Mouse (Mus musculus) right cerebral cortex, postnatal 14 days (tissue): ENCODE measurements around the gene Btbd19.

Source experiments
- DNase-seq: peaks from one replicate; pipeline ENCODE4 v3.0.0; 2022

The Btbd19 gene

DNA sequence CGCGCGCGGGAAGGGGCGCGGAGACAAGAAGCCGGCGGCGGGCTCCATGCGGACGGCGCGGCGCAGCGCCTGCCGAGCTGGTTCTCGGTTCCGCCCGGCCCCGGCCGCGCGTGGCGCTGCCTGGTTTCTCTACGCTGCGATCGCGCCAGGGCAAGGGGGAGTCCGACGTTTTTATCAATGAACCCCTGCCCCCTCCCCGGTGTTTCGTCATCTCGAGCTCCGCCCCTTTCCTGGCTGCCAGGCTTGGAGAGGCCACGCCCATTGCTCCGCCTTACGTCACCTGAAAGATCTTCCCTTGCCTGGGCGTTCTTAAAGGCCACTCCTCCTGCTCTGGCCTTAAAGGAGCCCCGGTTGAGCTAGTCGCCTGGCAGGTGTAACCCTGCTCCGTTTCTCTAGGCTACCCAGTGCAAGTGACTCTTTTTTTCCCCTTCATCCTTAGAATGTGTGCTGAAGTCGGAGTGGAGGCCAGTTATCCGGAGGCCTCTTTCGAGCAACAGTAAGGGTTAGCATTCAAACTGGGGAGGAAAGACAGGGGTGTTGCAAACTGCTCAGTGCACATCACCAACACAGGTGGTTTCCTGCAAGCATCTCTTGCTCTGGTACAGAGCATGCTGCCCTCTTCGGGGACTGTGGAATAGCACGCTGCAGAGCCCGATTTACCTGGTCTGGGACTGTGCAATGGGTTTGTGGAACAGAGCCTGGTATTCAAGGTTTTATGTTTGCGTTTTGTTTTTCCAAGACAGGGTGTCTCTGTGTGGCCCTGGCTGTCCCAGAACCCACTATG, 8.5 kb upstream of the Btbd19 start, which contains the start of gene Plk3:
Gene Plk3 (minus strand): TSS at position 147 of the 784 bp plus-strand sequence.
- peak; percentile 97 for DNase-seq

DNA sequence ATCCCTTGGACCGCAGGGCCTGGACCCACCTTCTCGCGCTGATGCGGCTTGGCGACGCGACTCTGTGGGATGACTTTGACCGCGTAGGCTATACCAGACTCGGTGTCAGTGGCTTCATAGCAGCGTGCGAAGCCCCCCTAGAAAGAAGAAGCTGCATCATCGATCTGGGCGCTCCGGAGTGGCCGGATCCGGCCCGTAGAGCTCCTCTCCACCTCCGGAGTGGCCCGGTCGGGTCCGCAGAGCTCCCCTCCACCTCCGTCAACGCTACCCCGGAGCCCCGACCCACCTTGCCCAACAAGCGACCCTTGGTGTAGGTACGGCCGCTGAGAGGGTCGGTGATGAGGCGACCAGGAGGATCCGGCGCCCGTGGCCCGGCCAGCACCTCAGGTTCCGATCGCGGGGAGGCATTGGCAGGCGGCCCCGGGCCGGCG, 7.9 kb upstream of the Btbd19 start:
- no peak for DNase-seq

GRCm38 (mm10) chr4:117132794-117133143, 7.2 kb upstream of the Btbd19 start:
- no peak for DNase-seq

- no peak for DNase-seq
Measured at GRCm38 (mm10) chr4:117131890-117132793, 6.6 kb upstream of the Btbd19 start.

DNA sequence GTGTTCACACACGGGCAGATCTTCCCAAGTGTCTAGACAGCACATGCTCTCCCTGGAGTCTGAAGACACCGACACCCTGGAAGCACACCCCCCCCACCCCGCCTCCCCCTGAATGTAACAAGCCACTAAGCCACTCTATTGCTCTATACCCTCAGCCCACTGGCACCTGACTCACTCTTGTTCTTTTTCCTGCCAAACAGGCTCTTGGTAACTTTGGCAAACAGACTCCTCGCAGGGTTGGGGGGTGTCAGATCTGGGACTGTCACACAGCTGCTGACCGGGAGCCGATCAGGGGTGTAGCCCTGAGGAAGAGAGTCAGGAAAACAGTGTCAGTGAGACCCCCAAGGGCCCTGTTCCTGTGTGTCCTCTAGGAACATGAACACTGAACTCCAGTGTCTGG, 5.7 kb upstream of the Btbd19 start:
- no peak for DNase-seq

- no peak for DNase-seq
Measured at GRCm38 (mm10) chr4:117130790-117131189, 5.3 kb upstream of the Btbd19 start.

GRCm38 (mm10) chr4:117127991-117128686, 2.6 kb upstream of the Btbd19 start:
- no peak for DNase-seq

DNA sequence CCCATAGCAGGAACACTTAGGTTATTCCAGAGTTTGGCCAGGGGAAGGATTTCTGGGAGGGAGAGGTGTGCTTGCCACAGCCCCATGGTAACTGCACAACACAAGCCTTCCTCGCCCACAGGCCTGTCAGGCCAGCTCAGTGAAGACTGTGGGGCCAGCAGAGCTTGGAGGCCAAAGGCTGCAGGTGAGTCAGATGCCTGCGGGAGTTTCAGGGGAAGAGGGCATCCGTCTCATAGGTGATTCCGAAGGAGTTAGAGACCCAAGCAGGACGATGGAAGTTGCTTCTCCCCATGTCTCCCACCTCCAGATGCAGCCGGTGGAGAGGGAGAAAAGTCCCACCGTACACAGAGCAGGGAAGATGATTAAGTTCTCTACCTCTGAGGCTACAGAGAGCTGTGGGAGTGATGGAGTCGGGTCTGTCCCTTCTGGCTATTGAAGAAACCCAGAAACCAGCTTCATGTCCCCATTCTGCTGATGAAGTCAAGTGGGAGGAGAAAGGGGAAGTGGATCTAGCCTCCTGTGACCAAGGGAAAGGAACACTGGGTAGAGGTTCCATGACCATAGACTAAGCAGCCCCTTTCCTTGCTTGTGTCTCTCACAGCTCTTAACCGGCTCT, 1.3 kb upstream of the Btbd19 start, which contains the start of gene Tctex1d4:
Gene Tctex1d4 (plus strand): TSS at position 120 of the 616 bp plus-strand sequence.
- no peak for DNase-seq

- DNase-seq, result no peak
Measured at GRCm38 (mm10) chr4:117125910-117126674, 567 bp upstream of the Btbd19 start.

GRCm38 (mm10) chr4:117124518-117125347, 792 bp downstream of the Btbd19 start:
- no peak for DNase-seq

GRCm38 (mm10) chr4:117124218-117124517, 1.4 kb downstream of the Btbd19 start:
- DNase-seq, result no peak

DNA sequence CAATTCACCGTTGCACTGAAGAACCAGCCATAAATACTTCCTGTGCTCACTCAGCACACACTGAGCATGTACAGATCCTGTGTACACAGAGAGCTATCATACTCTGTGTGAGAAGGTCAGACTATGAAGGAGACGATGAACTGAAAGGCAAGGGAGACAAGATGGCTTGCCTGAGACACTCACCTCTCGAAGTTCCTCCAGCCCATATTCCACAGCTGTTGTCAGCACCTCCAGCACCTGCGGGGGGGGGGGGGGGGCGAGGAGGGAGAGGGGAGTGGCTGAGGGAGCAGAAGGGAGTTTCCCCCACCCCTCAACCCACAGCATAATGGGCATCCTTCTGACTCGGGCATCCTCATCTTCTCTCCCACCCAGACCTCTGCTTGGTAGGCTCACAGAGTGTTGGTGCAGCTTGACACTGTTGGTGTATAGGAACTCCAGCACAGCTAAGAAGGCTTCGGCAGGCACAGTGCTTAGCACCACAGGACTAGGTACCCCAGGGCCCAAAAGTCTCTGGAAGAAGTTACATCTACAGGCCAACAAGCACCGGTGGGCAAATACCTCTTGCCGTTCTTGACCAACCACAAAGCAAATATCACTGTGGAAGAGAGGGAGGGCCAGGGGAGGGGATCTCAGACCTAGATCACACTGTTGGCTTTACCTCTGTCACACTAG, 1.8 kb downstream of the Btbd19 start:
- no peak for DNase-seq

DNA sequence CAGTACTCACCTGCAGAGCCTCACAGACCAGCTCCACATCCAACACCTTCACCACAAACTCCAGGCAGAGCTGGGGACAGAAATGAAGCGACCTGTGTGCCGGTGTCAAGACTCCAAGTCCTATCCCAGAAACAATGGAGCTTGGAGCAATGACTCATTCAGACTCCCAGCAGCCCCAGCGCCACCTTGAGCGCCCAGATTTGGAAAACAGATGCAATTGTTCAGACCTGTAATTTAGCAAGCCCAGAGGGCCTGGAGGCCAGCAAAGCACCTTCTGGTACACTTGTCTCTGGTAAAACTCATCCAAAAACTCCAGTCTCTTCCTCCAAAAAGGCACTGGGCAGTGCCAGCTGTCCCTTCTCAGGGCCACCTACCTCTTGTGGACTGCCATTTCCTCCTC, 3.3 kb downstream of the Btbd19 start:
- DNase-seq, result no peak

DNA sequence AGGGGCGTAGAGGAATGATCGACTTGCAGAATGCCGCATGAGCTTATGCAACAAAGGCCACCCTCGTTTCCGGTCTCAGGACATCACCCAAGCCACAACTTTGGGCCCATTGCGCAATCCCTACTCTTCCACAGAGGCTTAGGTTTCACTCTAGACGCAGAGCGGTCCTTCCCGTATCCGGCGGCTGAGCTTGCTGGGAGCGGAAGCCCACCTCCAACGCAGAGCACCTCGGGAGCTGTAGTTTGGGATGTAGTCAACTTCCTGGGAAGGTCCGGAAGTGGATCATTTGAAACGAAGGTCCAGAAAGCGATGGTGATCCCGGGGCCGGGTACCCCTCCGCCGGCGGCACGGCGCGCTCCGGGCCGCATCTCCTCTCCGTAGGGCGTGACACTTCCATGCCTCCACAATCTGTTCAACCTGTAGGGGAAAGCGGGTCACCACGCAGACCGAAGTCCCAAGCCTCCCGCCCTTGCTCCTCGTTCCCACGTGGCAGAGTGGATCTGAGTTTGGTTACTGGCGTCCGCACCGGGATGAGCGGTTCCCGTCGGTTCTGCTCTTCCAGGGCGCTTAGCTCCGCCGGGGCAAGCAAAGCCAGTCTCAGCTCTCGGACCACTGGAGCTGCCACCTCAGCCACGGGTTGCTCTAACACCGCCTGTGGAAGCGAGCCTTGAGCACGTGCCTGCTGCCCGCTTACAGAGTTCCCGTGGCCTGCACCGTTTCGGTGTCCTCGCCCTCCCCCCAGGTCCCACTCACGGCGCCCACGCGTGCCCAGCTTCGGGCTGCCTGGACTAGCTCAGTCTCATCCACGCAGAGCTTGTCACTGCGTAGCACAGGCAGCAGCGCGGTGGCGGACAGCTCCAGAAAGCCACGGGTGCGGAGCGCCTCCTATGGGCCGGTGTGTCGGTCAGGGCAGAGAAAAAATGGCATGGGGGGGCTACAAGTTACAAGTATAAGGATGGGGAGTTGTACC, 4.8 kb downstream of the Btbd19 start:
- DNase-seq, result peak; percentile 91

- no peak for DNase-seq
Measured at GRCm38 (mm10) chr4:117120052-117120444, 5.5 kb downstream of the Btbd19 start.

- no peak for DNase-seq
Measured at GRCm38 (mm10) chr4:117119636-117120035, 5.9 kb downstream of the Btbd19 start.

GRCm38 (mm10) chr4:117117931-117118330, 7.6 kb downstream of the Btbd19 start:
- DNase-seq, result no peak

GRCm38 (mm10) chr4:117115592-117115991, 9.9 kb downstream of the Btbd19 start:
- DNase-seq, result no peak

DNA sequence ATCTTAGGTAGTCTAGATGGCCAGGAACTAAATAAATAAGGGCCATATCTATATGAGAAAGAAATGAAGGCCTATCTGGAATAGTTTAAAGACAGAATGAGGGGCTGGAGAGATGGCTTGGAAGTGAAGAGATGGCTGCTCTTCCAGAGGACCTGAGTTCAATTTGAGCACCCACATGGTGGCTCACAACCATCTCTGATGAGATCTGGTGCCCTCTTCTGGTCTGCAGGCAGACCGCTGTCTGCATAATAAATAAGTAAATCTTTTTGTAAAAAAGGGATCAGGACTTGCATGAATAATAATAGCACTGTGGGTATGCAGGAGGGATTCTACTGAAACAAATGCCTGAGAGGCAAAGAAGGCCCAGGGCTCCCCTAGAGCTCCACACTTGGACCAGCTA, 12.3 kb downstream of the Btbd19 start:
- DNase-seq, result no peak
